Mouse (Mus musculus): Measurements from ENCODE around the gene Itgb8.

DNA sequence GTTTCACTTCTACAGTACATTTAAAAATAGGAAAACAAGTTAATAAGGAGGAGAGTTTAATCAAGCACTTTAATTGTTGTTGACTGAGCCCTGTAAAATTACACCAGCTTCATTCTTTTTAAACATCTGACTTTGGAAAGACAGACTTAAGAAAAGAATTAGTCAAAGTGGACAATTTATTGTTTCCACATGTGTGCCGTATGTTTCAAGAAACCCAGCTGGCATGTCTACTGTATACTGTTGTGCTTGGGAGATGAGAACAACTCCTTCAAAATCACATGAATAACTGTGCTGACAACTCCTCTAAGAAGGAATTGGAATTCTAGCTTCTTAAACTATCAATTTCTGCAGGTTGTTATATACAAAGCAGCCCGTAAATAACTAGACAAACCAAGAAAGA lies 35.8 kb downstream of the Itgb8 start:
- TF ChIP-seq POLR2A (IDR thresholded peaks at IDR 0.05; ENCODE audit: borderline replicate concordance, low read depth, low read length) = no peak
- no peak for TF ChIP-seq CTCF (IDR thresholded peaks at IDR 0.05; ENCODE audit: low read depth, low read length)

Data from bone marrow macrophage, adult 2 months (primary cell).